Mouse (Mus musculus) left cerebral cortex, adult 11 months (tissue): ENCODE measurements around the gene Sh3d21.

Source experiments
- DNase-seq: peaks from one replicate; pipeline ENCODE4 v3.0.0; 2022; ENCODE audit warnings: low spot score

Gene Sh3d21

GRCm38 (mm10) chr4:126145396-126145795 lies 17.9 kb downstream of the Sh3d21 start:
- DNase-seq = no peak

GRCm38 (mm10) chr4:126141021-126141420 lies 22.3 kb downstream of the Sh3d21 start:
- no peak for DNase-seq

GRCm38 (mm10) chr4:126137773-126138172 lies 25.5 kb downstream of the Sh3d21 start:
- no peak for DNase-seq

GRCm38 (mm10) chr4:126134639-126135038 lies 28.7 kb downstream of the Sh3d21 start:
- DNase-seq = no peak

- no peak for DNase-seq
Observed at GRCm38 (mm10) chr4:126134236-126134635, 29.1 kb downstream of the Sh3d21 start.

GRCm38 (mm10) chr4:126132636-126133264 lies 30.5 kb downstream of the Sh3d21 start:
- DNase-seq = no peak

- no peak for DNase-seq
Observed at GRCm38 (mm10) chr4:126131290-126132121, 31.8 kb downstream of the Sh3d21 start.

- DNase-seq = no peak
Observed at GRCm38 (mm10) chr4:126130502-126130901, 32.8 kb downstream of the Sh3d21 start.

GRCm38 (mm10) chr4:126123309-126124040 lies 39.8 kb downstream of the Sh3d21 start:
- no peak for DNase-seq

- DNase-seq = no peak
Observed at GRCm38 (mm10) chr4:126120506-126120905, 42.8 kb downstream of the Sh3d21 start.

- DNase-seq = no peak
Observed at GRCm38 (mm10) chr4:126120052-126120451, 43.2 kb downstream of the Sh3d21 start.

GRCm38 (mm10) chr4:126119051-126119450 lies 44.2 kb downstream of the Sh3d21 start:
- no peak for DNase-seq

GRCm38 (mm10) chr4:126118651-126119050 lies 44.6 kb downstream of the Sh3d21 start:
- DNase-seq = peak; percentile 75

GRCm38 (mm10) chr4:126117116-126117515 lies 46.2 kb downstream of the Sh3d21 start:
- DNase-seq = no peak

GRCm38 (mm10) chr4:126115871-126116521 lies 47.3 kb downstream of the Sh3d21 start:
- no peak for DNase-seq

GRCm38 (mm10) chr4:126115411-126115810 lies 47.9 kb downstream of the Sh3d21 start:
- no peak for DNase-seq

GRCm38 (mm10) chr4:126113943-126114342 lies 49.3 kb downstream of the Sh3d21 start:
- no peak for DNase-seq

GRCm38 (mm10) chr4:126113243-126113642 lies 50.0 kb downstream of the Sh3d21 start:
- DNase-seq = no peak

GRCm38 (mm10) chr4:126111153-126111549 lies 52.1 kb downstream of the Sh3d21 start:
- no peak for DNase-seq

GRCm38 (mm10) chr4:126110374-126111152 lies 52.7 kb downstream of the Sh3d21 start:
- peak; percentile 70 for DNase-seq

- DNase-seq = no peak
Observed at GRCm38 (mm10) chr4:126109613-126110373, 53.5 kb downstream of the Sh3d21 start.
